Mouse (Mus musculus) thymus, adult 2 months (tissue): ENCODE measurements around the gene Cep95.

ENCODE experiments used
- CTCF ChIP-seq: fragments of 200-500 bp; IDR thresholded peaks from 2 replicates; pipeline ENCODE4 v1.5.1; 2012; ENCODE audit warnings: mild to moderate bottlenecking, control low read depth, low read length, moderate library complexity, borderline replicate concordance; ENCODE audit not compliant: control insufficient read depth, poor library complexity, insufficient read depth; ENCODE audit errors: extremely low read depth
- POLR2A ChIP-seq: fragments of 200-500 bp; IDR thresholded peaks from 2 replicates; pipeline ENCODE4 v1.6.1; 2012; ENCODE audit warnings: mild to moderate bottlenecking, low read length, control low read depth, moderate library complexity; ENCODE audit not compliant: control insufficient read depth, poor library complexity, insufficient read depth; ENCODE audit errors: extremely low read depth

GRCm38 (mm10) chr11:106742388-106742841 lies 46.6 kb upstream of the Cep95 start:
- TF ChIP-seq CTCF (no peak), POLR2A (no peak)
